Mouse (Mus musculus) MEL (cell line): ENCODE measurements around the gene Atrn. TPM values are rescaled to one million over a fixed set of nuclear protein-coding genes. Genes with fewer than 3 reads are reported as not detected.

Source experiments
- DNase-seq: peaks from one replicate; pipeline ENCODE4 v3.0.0; 2011; ENCODE audit warnings: low read depth, low spot score
- H3K27ac ChIP-seq: 2 replicates; pipeline ENCODE4 v1.5.1; 2012; ENCODE audit warnings: low read depth, mild to moderate bottlenecking, control low read depth, low read length, moderate library complexity; ENCODE audit not compliant: control insufficient read depth
- H3K27me3 ChIP-seq, 2 experiments: fragments of 150-350 bp in 1 of 2; sonication (generic) in 1 of 2; 2 replicates each; pipeline ENCODE4 v1.6.1; 2012; ENCODE audit warnings: low read length in 2 of 2, mild to moderate bottlenecking in 2 of 2, improper control_type of control experiment in 1 of 2, moderate library complexity in 1 of 2; ENCODE audit not compliant: insufficient read depth in 2 of 2, control insufficient read depth in 1 of 2
- H3K36me3 ChIP-seq, 2 experiments: 2 replicates each; pipeline ENCODE4 v1.6.1; 2012 to 2014; ENCODE audit warnings: low read length in 2 of 2, improper control_type of control experiment in 1 of 2, inconsistent platforms in 1 of 2, mild to moderate bottlenecking in 1 of 2; ENCODE audit not compliant: insufficient read depth in 2 of 2, control insufficient read depth in 1 of 2
- H3K4me1 ChIP-seq, 2 experiments: fragments of 150-350 bp in 1 of 2; sonication (generic) in 1 of 2; 2 replicates each; pipeline ENCODE4 v1.6.1; 2012; ENCODE audit warnings: low read length in 2 of 2, improper control_type of control experiment in 1 of 2, mild to moderate bottlenecking in 1 of 2; ENCODE audit not compliant: insufficient read depth in 2 of 2, control insufficient read depth in 1 of 2
- H3K4me3 ChIP-seq, 2 experiments: fragments of 150-350 bp in 1 of 2; sonication (generic) in 1 of 2; 2 replicates each; pipeline ENCODE4 v1.5.1; 2012; ENCODE audit warnings: low read depth in 2 of 2, low read length in 2 of 2, mild to moderate bottlenecking in 2 of 2, moderate library complexity in 2 of 2, control low read depth in 1 of 2, improper control_type of control experiment in 1 of 2; ENCODE audit not compliant: control insufficient read depth in 1 of 2, insufficient read depth in 1 of 2
- H3K79me2 ChIP-seq: 2 replicates; pipeline ENCODE4 v1.6.1; 2012; ENCODE audit warnings: mild to moderate bottlenecking, low read length, moderate library complexity; ENCODE audit not compliant: control insufficient read depth, poor library complexity, insufficient read depth
- H3K9ac ChIP-seq: 2 replicates; pipeline ENCODE4 v1.6.1; 2012; ENCODE audit warnings: low read depth, mild to moderate bottlenecking, control low read depth, low read length, moderate library complexity; ENCODE audit not compliant: control insufficient read depth, poor library complexity, severe bottlenecking
- H3K9me3 ChIP-seq: fragments of 150-350 bp; sonication (generic); replicated peaks from 2 replicates; pipeline ENCODE4 v1.6.1; 2012; ENCODE audit warnings: mild to moderate bottlenecking, low read length, improper control_type of control experiment, moderate library complexity; ENCODE audit not compliant: insufficient read depth
- BHLHE40 ChIP-seq: IDR thresholded peaks from 2 replicates; pipeline ENCODE4 v1.6.1; 2012; ENCODE audit warnings: low read depth, mild to moderate bottlenecking, inconsistent platforms, low read length, improper control_type of control experiment, borderline replicate concordance
- CHD2 ChIP-seq: IDR thresholded peaks from 2 replicates; pipeline ENCODE4 v1.6.1; 2011; ENCODE audit warnings: low read length, improper control_type of control experiment
- CTCF ChIP-seq, 3 experiments: IDR thresholded peaks in 2 of 3; conservative IDR thresholded peaks in 1 of 3; 2 replicates each; pipeline ENCODE4 v1.5.1; 2011 to 2012; ENCODE audit warnings: low read length in 3 of 3, low read depth in 2 of 3, mild to moderate bottlenecking in 2 of 3, improper control_type of control experiment in 1 of 3, inconsistent platforms in 1 of 3, mixed read lengths in 1 of 3, moderate library complexity in 1 of 3; ENCODE audit not compliant: control insufficient read depth in 1 of 3, insufficient read depth in 1 of 3, poor library complexity in 1 of 3, severe bottlenecking in 1 of 3
- EP300 ChIP-seq, 2 experiments: IDR thresholded peaks; 2 replicates each; pipeline ENCODE4 v1.6.1; 2011; ENCODE audit warnings: improper control_type of control experiment in 2 of 2, low read length in 2 of 2, low read depth in 1 of 2, mild to moderate bottlenecking in 1 of 2
- GATA1 ChIP-seq: IDR thresholded peaks from 2 replicates; pipeline ENCODE4 v1.6.1; 2011; ENCODE audit warnings: low read depth, low read length, improper control_type of control experiment
- MAZ ChIP-seq: IDR thresholded peaks from 2 replicates; pipeline ENCODE4 v1.6.1; 2012; ENCODE audit warnings: low read depth, mild to moderate bottlenecking, inconsistent platforms, low read length, improper control_type of control experiment
- MXI1 ChIP-seq: IDR thresholded peaks from 2 replicates; pipeline ENCODE4 v1.6.1; 2011; ENCODE audit warnings: mild to moderate bottlenecking, low read depth, low read length, improper control_type of control experiment
- MYB ChIP-seq: IDR thresholded peaks from 2 replicates; pipeline ENCODE4 v1.6.1; 2011; ENCODE audit warnings: mild to moderate bottlenecking, low read depth, low read length, improper control_type of control experiment
- POLR2A ChIP-seq, 2 experiments: IDR thresholded peaks; 2 replicates each; pipeline ENCODE4 v1.6.1; 2011 to 2012; ENCODE audit warnings: low read length in 2 of 2, mild to moderate bottlenecking in 2 of 2, control low read depth in 1 of 2, improper control_type of control experiment in 1 of 2, low read depth in 1 of 2, moderate library complexity in 1 of 2; ENCODE audit not compliant: control insufficient read depth in 1 of 2, insufficient read depth in 1 of 2, poor library complexity in 1 of 2
- RAD21 ChIP-seq: IDR thresholded peaks from 2 replicates; pipeline ENCODE4 v1.6.1; 2011; ENCODE audit warnings: mild to moderate bottlenecking, low read depth, low read length, improper control_type of control experiment
- SMC3 ChIP-seq: IDR thresholded peaks from 2 replicates; pipeline ENCODE4 v1.6.1; 2011; ENCODE audit warnings: low read depth, low read length, improper control_type of control experiment
- TAL1 ChIP-seq: IDR thresholded peaks from 2 replicates; pipeline ENCODE4 v1.6.1; 2012; ENCODE audit warnings: mild to moderate bottlenecking, inconsistent platforms, low read length, moderate library complexity, mixed read lengths
- ZC3H11A ChIP-seq: IDR thresholded peaks from 2 replicates; pipeline ENCODE4 v1.6.1; 2012; ENCODE audit warnings: low read depth, mild to moderate bottlenecking, inconsistent platforms, low read length, improper control_type of control experiment
- ZMIZ1 ChIP-seq: IDR thresholded peaks from 2 replicates; pipeline ENCODE4 v1.6.1; 2012; ENCODE audit warnings: low read depth, mild to moderate bottlenecking, inconsistent platforms, low read length, improper control_type of control experiment, moderate library complexity
- ZNF384 ChIP-seq: IDR thresholded peaks from 2 replicates; pipeline ENCODE4 v1.6.1; 2012; ENCODE audit warnings: low read depth, mild to moderate bottlenecking, inconsistent platforms, low read length, improper control_type of control experiment
- polyA plus RNA-seq, 2 experiments: library from polyadenylated mRNA; stranded (reverse) in 1 of 2; unstranded in 1 of 2; fragments of >175 nt in 1 of 2; fragments of >200 nt in 1 of 2; gene quantifications; 2 replicates each; pipeline versions ENCODE4 v1.2.1 to v1.2.4; 2012; ENCODE audit warnings: low replicate concordance in 2 of 2, low read depth in 1 of 2; ENCODE audit not compliant: insufficient read length in 2 of 2, insufficient read depth in 1 of 2, missing spikeins in 1 of 2
- total RNA-seq: library from RNA; depleted of rRNA; stranded (reverse); fragments of 300-350 nt; gene quantifications from 2 replicates; pipeline ENCODE4 v1.2.3, GENCODE M21; 2012

Gene Atrn
- total and polyA plus RNA-seq, 3 experiments, result 6.3 to 28.2 (median 9.2) TPM

DNA sequence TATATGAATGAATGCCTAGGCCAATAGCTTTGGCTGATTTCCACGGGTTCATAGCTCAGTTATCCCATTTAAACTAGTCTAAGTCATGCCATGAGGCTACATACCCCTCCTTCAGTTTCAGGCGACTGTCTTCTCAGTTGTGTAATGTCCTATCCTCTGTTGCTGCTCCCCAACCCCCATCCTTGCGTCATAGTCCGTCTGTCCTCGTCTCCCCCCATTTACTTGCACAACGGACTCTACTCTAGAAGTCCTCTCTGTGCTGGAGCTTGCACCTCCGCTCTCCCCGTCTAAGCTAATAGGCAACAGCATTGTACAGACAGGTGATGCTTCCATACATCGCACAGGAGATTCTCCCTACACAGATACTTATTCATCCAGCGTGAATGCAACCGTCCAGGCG lies 26.6 kb downstream of the Atrn start:
- H3K4me3 ChIP-seq, result no peak overlapping the region
- no peaks in the 10 kb centered on the region for H3K79me2 ChIP-seq
- peaks cover 0 to 9% of the 10 kb centered on the region in 2 experiments; a peak in 2 of 4 replicates for H3K36me3 ChIP-seq
- peaks cover 1 to 7% of the 10 kb centered on the region in 2 experiments; a peak in 3 of 4 replicates for H3K4me1 ChIP-seq
- TF ChIP-seq POLR2A (IDR thresholded peaks at IDR 0.05; ENCODE audit: control insufficient read depth in 1 of 2, insufficient read depth in 1 of 2, low read depth in 1 of 2, low read length in 2 of 2, poor library complexity in 1 of 2) (no peak), ZNF384 (no peak), CHD2 (no peak)
- no peak for DNase-seq
- no peaks in the 10 kb centered on the region for H3K27me3 ChIP-seq
- H3K27ac ChIP-seq, result no peak overlapping the region
- H3K9me3 ChIP-seq, result no peaks in the 10 kb centered on the region
- H3K9ac ChIP-seq, result no peak overlapping the region

DNA sequence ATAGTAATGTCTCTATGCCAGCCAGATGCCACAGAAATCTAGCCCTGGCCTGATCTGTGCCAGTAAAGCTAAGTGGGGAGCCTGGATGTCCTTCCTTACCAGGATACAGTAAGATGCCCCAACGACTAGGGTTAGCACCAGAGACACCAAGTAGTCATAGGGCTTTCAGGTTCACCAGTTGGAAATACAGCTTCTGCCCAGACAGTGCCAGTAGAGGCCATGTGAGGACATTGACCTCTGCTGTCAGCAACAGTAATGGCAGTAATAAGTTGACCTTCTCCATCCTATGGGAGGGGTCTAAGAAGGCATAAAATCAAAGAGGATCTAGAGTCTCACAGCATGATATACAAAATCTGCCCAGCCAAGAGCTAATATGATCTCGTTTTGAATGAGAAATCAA lies 43.5 kb downstream of the Atrn start:
- Histone ChIP-seq H3K36me3 (no peaks in the 10 kb centered on the region; a peak in 1 of 4 replicates), H3K27me3 (no peaks in the 10 kb centered on the region), H3K9me3 (no peaks in the 10 kb centered on the region), H3K27ac (no peak overlapping the region), H3K79me2 (no peaks in the 10 kb centered on the region), H3K4me1 (no peaks in the 10 kb centered on the region; a peak in 1 of 4 replicates), H3K4me3 (no peak overlapping the region), H3K9ac (no peak overlapping the region)
- no peak for DNase-seq
- no peak for TF ChIP-seq MYB

DNA sequence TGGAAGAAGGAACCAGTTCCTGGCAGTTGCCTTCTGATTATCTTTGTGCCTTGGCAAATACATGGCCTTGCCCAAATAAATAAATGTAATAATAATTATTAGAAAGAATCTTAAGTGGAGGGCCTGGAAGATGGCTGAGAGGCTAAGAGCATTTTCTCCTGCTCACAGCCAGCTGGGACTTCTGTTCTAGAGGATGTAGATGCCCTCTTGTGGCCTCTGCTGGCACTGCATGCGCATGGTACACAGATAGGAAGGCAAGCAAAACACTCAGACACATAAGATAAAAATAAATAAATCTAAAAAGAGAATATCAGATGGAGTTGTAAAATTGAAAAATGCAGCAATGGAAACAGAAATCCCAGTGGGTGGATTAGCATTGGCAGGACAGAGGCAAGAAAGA lies 44.3 kb downstream of the Atrn start:
- Histone ChIP-seq H3K36me3 (no peaks in the 10 kb centered on the region; a peak in 1 of 4 replicates), H3K9me3 (no peaks in the 10 kb centered on the region), H3K79me2 (no peaks in the 10 kb centered on the region), H3K4me1 (no peaks in the 10 kb centered on the region; a peak in 1 of 4 replicates), H3K27me3 (no peaks in the 10 kb centered on the region), H3K9ac (no peak overlapping the region), H3K27ac (no peak overlapping the region), H3K4me3 (no peak overlapping the region)
- DNase-seq, result peak; percentile 84
- TF ChIP-seq CTCF (IDR thresholded peaks at IDR 0.05 in 2 of 3, conservative IDR thresholded peaks at IDR 0.05 in 1 of 3; ENCODE audit: control insufficient read depth in 1 of 3, insufficient read depth in 1 of 3, low read depth in 2 of 3, low read length in 3 of 3, poor library complexity in 1 of 3, severe bottlenecking in 1 of 3), result peak; percentile 83 to 91 (median 90)
- TF ChIP-seq SMC3, result peak; percentile 92
- peak; percentile 79 for TF ChIP-seq ZC3H11A
- no peak for TF ChIP-seq TAL1
- no peak for TF ChIP-seq GATA1
- peak; percentile 90 for TF ChIP-seq RAD21

DNA sequence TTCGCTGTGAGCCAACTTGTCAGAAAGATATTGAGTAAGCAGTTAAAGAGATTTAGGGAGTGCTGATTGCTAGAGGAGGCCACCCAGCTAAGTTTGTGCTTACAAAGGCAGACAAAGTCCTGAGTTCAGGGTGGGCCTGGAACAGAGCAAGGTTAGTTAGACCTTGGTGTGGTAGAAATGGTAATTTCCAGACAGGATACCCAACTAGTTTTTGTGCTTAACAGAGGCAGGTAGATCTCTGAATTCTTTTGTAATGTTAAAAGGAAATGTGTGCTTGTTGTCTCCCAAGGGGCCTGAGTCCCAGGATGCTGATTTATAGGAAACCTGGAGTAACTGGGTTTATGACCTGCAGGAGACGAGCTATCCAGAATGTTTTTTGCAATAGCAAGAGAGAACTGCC lies 52.6 kb downstream of the Atrn start:
- H3K27ac ChIP-seq, result no peak overlapping the region
- no peak for DNase-seq
- no peak overlapping the region for H3K9ac ChIP-seq
- H3K79me2 ChIP-seq, result no peaks in the 10 kb centered on the region
- TF ChIP-seq ZMIZ1 (no peak), POLR2A (IDR thresholded peaks at IDR 0.05; ENCODE audit: control insufficient read depth in 1 of 2, insufficient read depth in 1 of 2, low read depth in 1 of 2, low read length in 2 of 2, poor library complexity in 1 of 2) (no peak), MYB (no peak), EP300 (IDR thresholded peaks at IDR 0.05; ENCODE audit: low read depth in 1 of 2, low read length in 2 of 2) (no peak), MXI1 (no peak), MAZ (no peak), RAD21 (no peak), BHLHE40 (no peak)
- no peak overlapping the region for H3K4me3 ChIP-seq
- no peaks in the 10 kb centered on the region for H3K27me3 ChIP-seq
- H3K4me1 ChIP-seq, result no peaks in the 10 kb centered on the region; a peak in 1 of 4 replicates
- no peaks in the 10 kb centered on the region; a peak in 2 of 4 replicates for H3K36me3 ChIP-seq
- no peaks in the 10 kb centered on the region for H3K9me3 ChIP-seq
